Mouse (Mus musculus) stomach, embryonic 15.5 days (tissue): ENCODE results near the gene Ptpra. TPM values are rescaled to one million over a fixed set of nuclear protein-coding genes. Genes with fewer than 3 reads are reported as not detected.

Experiments
- ATAC-seq: fragments of 200-750 bp; cut with Nextera tagmentation; 2 replicates; pipeline ENCODE4 v1.8.0; 2017; ENCODE audit warnings: low read depth, moderate number of reproducible peaks, moderate TSS enrichment; ENCODE audit not compliant: insufficient read depth, low FRiP score
- H3K27ac ChIP-seq: fragments of 300-500 bp; sonication (generic); 2 replicates; pipeline ENCODE4 v1.5.1; 2015; ENCODE audit warnings: mild to moderate bottlenecking, inconsistent platforms
- H3K27me3 ChIP-seq: fragments of 300-500 bp; sonication (generic); replicated peaks from 2 replicates; pipeline ENCODE4 v1.6.1; 2015; ENCODE audit warnings: inconsistent platforms
- H3K36me3 ChIP-seq: fragments of 300-500 bp; sonication (generic); 2 replicates; pipeline ENCODE4 v1.6.1; 2015; ENCODE audit warnings: inconsistent platforms
- H3K4me1 ChIP-seq: fragments of 300-500 bp; sonication (generic); 2 replicates; pipeline ENCODE4 v1.6.1; 2015; ENCODE audit warnings: inconsistent platforms
- H3K4me2 ChIP-seq: fragments of 300-500 bp; sonication (generic); 2 replicates; pipeline ENCODE4 v1.6.1; 2015; ENCODE audit warnings: mild to moderate bottlenecking, inconsistent platforms
- H3K4me3 ChIP-seq: fragments of 300-500 bp; sonication (generic); replicated peaks from 2 replicates; pipeline ENCODE4 v1.5.1; 2015; ENCODE audit warnings: inconsistent platforms
- H3K9ac ChIP-seq: fragments of 300-500 bp; sonication (generic); 2 replicates; pipeline ENCODE4 v1.6.1; 2015; ENCODE audit warnings: inconsistent platforms
- H3K9me3 ChIP-seq: fragments of 300-500 bp; sonication (generic); 2 replicates; pipeline ENCODE4 v1.6.1; 2016; ENCODE audit warnings: inconsistent platforms
- WGBS: fragments of 180-500 bp; shearing (Covaris S2); methylation state at CpG from one replicate; pipeline ENCODE4 v1.1.7; 2015; 5-methylcytosine and 5-hydroxymethylcytosine counted together
- polyA plus RNA-seq: library from polyadenylated mRNA; unstranded; fragments of >200 nt; fragmentation: Nextera tagmentation; extraction: Ambion mirVana; gene quantifications from 2 replicates; pipeline ENCODE4 v1.2.1, GENCODE M21; 2015

Gene Ptpra
- polyA plus RNA-seq, 1 experiment from 2014 or later: 85.2 TPM

- under 1% methylated on average over 58 of the region's 58 CpGs for WGBS
- Histone ChIP-seq H3K9me3 (no peaks in the 10 kb centered on the region), H3K27me3 (no peaks in the 10 kb centered on the region), H3K4me2 (peak within 1 kb of the TSS; percentile 95), H3K9ac (peak within 1 kb of the TSS; percentile 90), H3K27ac (peak within 1 kb of the TSS; percentile 93), H3K36me3 (no peaks in the 10 kb centered on the region), H3K4me1 (peaks cover 9% of the 10 kb centered on the region), H3K4me3 (peak within 1 kb of the TSS; percentile 84)
- ATAC-seq: peak; percentile 94
Measured at GRCm38 (mm10) chr2:130424126-130424853, 25.8 kb upstream of the Ptpra start, which contains the start of the genes Vps16 and Pced1a. TSS of gene Vps16 (plus strand) at chr2:130424339. TSS of gene Pced1a (minus strand) at chr2:130424701.

- 34% methylated on average over 5 of the region's 5 CpGs for WGBS
- H3K4me1 ChIP-seq: peaks cover 9% of the 10 kb centered on the region
- no peak for ATAC-seq
- peak overlapping the region; percentile 93; the same call in 1 of the 2 replicates for H3K27ac ChIP-seq
- no peaks in the 10 kb centered on the region for H3K9me3 ChIP-seq
- H3K9ac ChIP-seq: peak overlapping the region; percentile 90
- peak overlapping the region; percentile 84 for H3K4me3 ChIP-seq
- no peaks in the 10 kb centered on the region for H3K36me3 ChIP-seq
- H3K27me3 ChIP-seq: no peaks in the 10 kb centered on the region
- H3K4me2 ChIP-seq: peak overlapping the region; percentile 95
Measured at GRCm38 (mm10) chr2:130425112-130425511, 25.0 kb upstream of the Ptpra start.

- H3K27ac ChIP-seq: no peak overlapping the region; the same call in 1 of the 2 replicates
- no peak for ATAC-seq
- 56% methylated on average over 2 of the region's 2 CpGs for WGBS
Measured at GRCm38 (mm10) chr2:130429851-130430250, 20.2 kb upstream of the Ptpra start.

GRCm38 (mm10) chr2:130430484-130430883 lies 19.6 kb upstream of the Ptpra start:
- Histone ChIP-seq H3K4me1 (no peaks in the 10 kb centered on the region), H3K9ac (no peak overlapping the region), H3K27me3 (no peaks in the 10 kb centered on the region), H3K9me3 (no peaks in the 10 kb centered on the region), H3K4me2 (no peak overlapping the region), H3K36me3 (no peaks in the 10 kb centered on the region), H3K27ac (peak overlapping the region; percentile 26; the same call in 1 of the 2 replicates), H3K4me3 (no peak overlapping the region)
- ATAC-seq: no peak
- 74% methylated on average over 3 of the region's 3 CpGs for WGBS

More at GRCm38 (mm10) chr2:130429851-130430250, 20.2 kb upstream of the Ptpra start:
- Histone ChIP-seq H3K9me3 (no peaks in the 10 kb centered on the region), H3K36me3 (no peaks in the 10 kb centered on the region), H3K9ac (no peak overlapping the region), H3K4me2 (no peak overlapping the region), H3K27me3 (no peaks in the 10 kb centered on the region), H3K4me1 (0 out of 2 replicates have a peak, but pooled peaks cover 2% of the 10 kb centered on the region), H3K4me3 (no peak overlapping the region)

GRCm38 (mm10) chr2:130432157-130432556 lies 17.9 kb upstream of the Ptpra start:
- no peak for ATAC-seq
- Histone ChIP-seq H3K27me3 (no peaks in the 10 kb centered on the region), H3K9ac (no peak overlapping the region), H3K36me3 (no peaks in the 10 kb centered on the region), H3K27ac (no peak overlapping the region), H3K4me3 (no peak overlapping the region), H3K4me1 (no peaks in the 10 kb centered on the region), H3K4me2 (no peak overlapping the region), H3K9me3 (no peaks in the 10 kb centered on the region)
- 83% methylated on average over 3 of the region's 3 CpGs for WGBS

GRCm38 (mm10) chr2:130433152-130433551 lies 16.9 kb upstream of the Ptpra start:
- Histone ChIP-seq H3K9me3 (no peaks in the 10 kb centered on the region), H3K4me2 (no peak overlapping the region), H3K36me3 (no peaks in the 10 kb centered on the region; the same call in 1 of the 2 replicates), H3K27me3 (no peaks in the 10 kb centered on the region), H3K9ac (no peak overlapping the region), H3K4me3 (no peak overlapping the region), H3K27ac (no peak overlapping the region), H3K4me1 (no peaks in the 10 kb centered on the region)
- WGBS: 27% methylated on average over 4 of the region's 4 CpGs
- ATAC-seq: no peak; the same call in 1 of the 2 replicates

- 81% methylated on average over 1 of the region's 1 CpGs for WGBS
- no peak for ATAC-seq
- Histone ChIP-seq H3K4me3 (no peak overlapping the region), H3K4me2 (no peak overlapping the region), H3K9me3 (no peaks in the 10 kb centered on the region), H3K9ac (no peak overlapping the region), H3K27me3 (no peaks in the 10 kb centered on the region), H3K36me3 (peaks cover 35% of the 10 kb centered on the region), H3K27ac (no peak overlapping the region), H3K4me1 (no peaks in the 10 kb centered on the region)
Measured at GRCm38 (mm10) chr2:130436769-130437168, 13.3 kb upstream of the Ptpra start.

GRCm38 (mm10) chr2:130438861-130439260 lies 11.2 kb upstream of the Ptpra start:
- no peak overlapping the region for H3K9ac ChIP-seq
- H3K27ac ChIP-seq: no peak overlapping the region
- WGBS: 91% methylated on average over 3 of the region's 3 CpGs
- no peaks in the 10 kb centered on the region for H3K27me3 ChIP-seq
- no peak overlapping the region for H3K4me3 ChIP-seq
- no peaks in the 10 kb centered on the region for H3K4me1 ChIP-seq
- H3K9me3 ChIP-seq: no peaks in the 10 kb centered on the region
- ATAC-seq: no peak
- H3K4me2 ChIP-seq: no peak overlapping the region
- H3K36me3 ChIP-seq: peaks cover 49% of the 10 kb centered on the region

- Histone ChIP-seq H3K4me1 (no peaks in the 10 kb centered on the region), H3K9me3 (no peaks in the 10 kb centered on the region), H3K36me3 (peaks cover 55% of the 10 kb centered on the region), H3K9ac (no peak overlapping the region), H3K4me3 (no peak overlapping the region), H3K4me2 (no peak overlapping the region), H3K27ac (no peak overlapping the region), H3K27me3 (no peaks in the 10 kb centered on the region)
- WGBS: 91% methylated on average over 4 of the region's 4 CpGs
- no peak for ATAC-seq
Measured at GRCm38 (mm10) chr2:130439840-130440480, 10.1 kb upstream of the Ptpra start.

- no peak for ATAC-seq
- no peaks in the 10 kb centered on the region for H3K4me1 ChIP-seq
- no peaks in the 10 kb centered on the region for H3K27me3 ChIP-seq
- WGBS: 87% methylated on average over 10 of the region's 10 CpGs
- no peak overlapping the region for H3K4me2 ChIP-seq
- no peak overlapping the region for H3K9ac ChIP-seq
- no peaks in the 10 kb centered on the region for H3K9me3 ChIP-seq
- H3K36me3 ChIP-seq: peaks cover 55% of the 10 kb centered on the region
- H3K4me3 ChIP-seq: no peak overlapping the region
- H3K27ac ChIP-seq: no peak overlapping the region
Measured at GRCm38 (mm10) chr2:130442162-130442561, 7.9 kb upstream of the Ptpra start.

- no peaks in the 10 kb centered on the region for H3K9me3 ChIP-seq
- H3K27ac ChIP-seq: no peak overlapping the region
- peaks cover 11% of the 10 kb centered on the region; the same call in 1 of the 2 replicates for H3K4me1 ChIP-seq
- H3K27me3 ChIP-seq: no peaks in the 10 kb centered on the region
- no peak for ATAC-seq
- H3K9ac ChIP-seq: no peak overlapping the region
- H3K4me2 ChIP-seq: no peak overlapping the region
- no peak overlapping the region for H3K4me3 ChIP-seq
- peaks cover 9% of the 10 kb centered on the region; the same call in 1 of the 2 replicates for H3K36me3 ChIP-seq
Measured at GRCm38 (mm10) chr2:130448449-130448848, 1.6 kb upstream of the Ptpra start.
